Mouse (Mus musculus) cerebellum, postnatal 4 days (tissue): ENCODE results near the gene Pigc.

Experiments used
- DNase-seq, 2 experiments: peaks; one replicate each; pipeline ENCODE4 v3.0.0; 2022; ENCODE audit warnings: low spot score in 2 of 2, mixed read lengths in 1 of 2

Pigc gene

DNA sequence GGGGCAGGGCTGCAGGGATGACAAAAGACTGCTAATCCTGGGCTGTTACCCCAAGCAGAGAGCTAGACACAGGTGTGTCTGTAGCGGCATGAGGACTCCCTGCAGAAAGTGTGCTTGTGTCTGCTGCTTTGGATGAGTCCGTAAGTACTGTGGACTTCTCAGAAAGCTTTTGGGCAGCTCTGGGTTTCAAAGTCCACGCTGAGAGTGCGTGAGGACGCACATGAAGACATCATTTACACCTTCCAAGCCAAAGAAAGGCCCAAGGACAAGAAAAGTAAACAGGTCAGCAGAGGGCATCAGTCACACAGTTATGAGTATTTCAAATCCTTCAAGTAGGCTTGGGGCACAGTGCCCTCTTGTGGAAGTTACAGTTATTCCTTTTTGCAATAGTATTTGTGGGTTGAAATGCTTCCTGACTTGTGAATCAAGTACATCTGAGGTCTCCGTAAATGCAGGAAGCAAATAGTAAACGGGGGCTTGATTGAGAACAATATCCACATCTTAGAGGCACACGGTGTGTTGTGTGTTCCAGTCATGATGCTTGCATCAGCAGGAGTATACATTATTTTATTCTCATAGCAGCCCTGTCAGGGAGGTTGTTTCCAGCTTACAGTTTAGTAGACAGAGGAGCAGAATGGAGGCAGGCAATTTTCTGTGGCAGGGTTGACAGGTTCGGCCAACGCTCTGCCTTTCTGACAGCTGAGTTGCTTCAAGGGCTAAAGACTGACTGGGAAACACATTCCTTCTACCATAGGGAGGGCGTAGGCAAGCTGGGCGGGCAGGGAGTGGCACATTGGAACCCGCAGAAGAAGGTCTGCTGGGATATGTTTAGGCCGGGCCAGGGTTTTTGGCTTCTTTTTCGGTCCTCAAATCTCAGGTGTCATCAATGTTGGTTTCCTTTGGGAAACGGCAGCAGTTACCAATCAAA, 7.5 kb downstream of the Pigc start:
- peak; percentile 54 to 71 for DNase-seq

DNA sequence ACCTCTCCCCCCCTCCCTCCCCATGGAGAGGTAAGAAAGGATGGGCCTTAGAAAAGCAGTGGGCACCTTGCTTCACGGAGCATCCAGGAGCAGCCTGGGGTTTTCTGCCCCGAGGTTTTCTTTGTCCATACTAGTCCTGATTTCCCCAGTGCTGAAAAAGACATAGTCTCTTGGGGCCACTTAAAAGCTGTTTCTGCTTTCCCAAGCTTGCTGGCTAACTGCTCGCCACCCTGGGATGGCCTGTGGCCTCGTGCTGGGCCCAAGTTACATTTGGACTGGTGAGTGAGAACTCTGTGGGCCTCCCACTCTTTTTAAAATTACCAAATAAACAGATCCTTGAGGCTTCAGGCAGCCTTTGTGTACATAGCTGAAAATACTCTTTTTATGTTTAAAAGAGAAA, 8.3 kb downstream of the Pigc start:
- DNase-seq, result no peak

- no peak for DNase-seq
These were observed 9.3 kb downstream of the Pigc start for GRCm38 (mm10) chr1:161978173-161978700.

- no peak for DNase-seq
These were observed 10.6 kb downstream of the Pigc start, which contains the start of gene 4930558K02Rik for GRCm38 (mm10) chr1:161979536-161979935. TSS of gene 4930558K02Rik (minus strand) at chr1:161979636.

DNA sequence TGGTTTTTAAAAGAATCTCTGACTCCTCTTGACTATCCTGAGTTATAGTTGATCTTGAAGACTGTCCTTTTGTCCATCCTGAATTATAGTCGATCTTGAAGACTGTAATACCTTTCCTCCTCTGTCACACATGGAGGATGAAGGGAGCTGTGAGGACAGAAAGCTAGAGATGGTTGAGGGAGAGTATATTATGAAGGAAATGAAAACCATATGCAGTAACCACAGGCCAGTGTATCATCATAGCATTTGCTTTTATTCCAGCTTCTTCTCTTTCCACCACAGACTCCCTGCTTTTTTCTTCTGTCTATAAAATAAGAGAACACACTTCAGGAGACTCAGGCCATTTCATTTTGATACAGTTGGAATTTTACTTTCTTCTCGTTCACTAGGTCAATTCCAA, 11.1 kb downstream of the Pigc start:
- no peak for DNase-seq

DNA sequence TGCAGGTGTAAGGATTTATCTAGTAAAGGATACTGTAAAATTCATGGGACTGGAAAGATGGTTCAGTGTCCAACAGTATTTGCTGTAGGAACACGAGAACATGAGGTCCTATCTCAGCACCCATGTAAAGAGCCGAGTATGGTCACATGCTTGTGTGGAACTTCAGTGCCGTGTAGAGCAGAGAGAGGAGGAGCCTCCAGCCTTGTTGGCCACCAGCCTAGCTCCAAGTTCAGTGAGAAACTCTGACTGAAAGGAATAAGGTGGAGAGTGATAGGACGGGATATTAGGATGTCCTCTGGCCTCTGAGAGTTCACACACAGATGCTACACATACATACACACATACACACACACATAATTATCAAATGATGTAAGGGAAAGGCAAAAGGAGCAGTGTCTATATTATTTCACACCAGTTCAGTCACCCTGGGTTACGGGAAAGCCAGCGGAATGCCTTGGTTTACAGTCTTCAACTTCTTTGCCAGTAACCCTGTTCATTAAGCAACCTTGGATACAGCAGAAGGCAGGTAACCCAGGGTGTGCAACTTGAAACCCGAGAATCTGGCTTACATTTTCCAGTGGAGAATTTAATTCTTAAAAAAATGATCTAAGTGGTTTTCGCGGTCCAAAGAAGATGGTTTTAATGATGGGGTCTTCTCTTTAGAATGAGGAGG, 11.8 kb downstream of the Pigc start:
- DNase-seq, result no peak

- DNase-seq, result no peak
These were observed 14.5 kb downstream of the Pigc start for GRCm38 (mm10) chr1:161983451-161983850.

DNA sequence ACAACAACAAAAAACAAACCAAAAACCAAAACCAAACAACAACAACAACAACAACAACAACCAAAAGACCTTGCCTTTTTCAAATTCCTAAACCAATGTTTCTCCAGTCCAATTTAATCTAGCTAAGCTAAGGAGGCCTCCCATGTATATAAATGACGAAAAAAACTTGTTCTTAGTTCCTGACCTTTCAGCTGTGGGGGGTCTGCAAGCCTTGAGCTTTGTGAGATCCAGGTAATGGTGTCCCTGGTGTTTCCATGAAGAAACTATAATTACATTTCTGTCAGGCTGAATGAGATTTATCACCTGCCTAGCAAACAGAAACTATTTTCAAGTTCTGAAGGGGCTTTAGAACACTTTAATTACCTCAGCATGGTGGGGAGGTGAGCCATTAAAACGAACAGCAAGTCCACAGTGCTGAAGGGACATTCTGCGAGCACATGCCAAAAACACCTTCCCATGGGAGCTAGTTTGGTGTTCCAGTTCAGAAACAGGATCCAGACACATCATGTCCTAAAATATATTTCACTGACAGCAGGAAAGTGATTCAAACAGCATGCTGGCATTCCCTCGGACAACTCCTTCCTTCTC, 15.1 kb downstream of the Pigc start:
- DNase-seq, result no peak

DNA sequence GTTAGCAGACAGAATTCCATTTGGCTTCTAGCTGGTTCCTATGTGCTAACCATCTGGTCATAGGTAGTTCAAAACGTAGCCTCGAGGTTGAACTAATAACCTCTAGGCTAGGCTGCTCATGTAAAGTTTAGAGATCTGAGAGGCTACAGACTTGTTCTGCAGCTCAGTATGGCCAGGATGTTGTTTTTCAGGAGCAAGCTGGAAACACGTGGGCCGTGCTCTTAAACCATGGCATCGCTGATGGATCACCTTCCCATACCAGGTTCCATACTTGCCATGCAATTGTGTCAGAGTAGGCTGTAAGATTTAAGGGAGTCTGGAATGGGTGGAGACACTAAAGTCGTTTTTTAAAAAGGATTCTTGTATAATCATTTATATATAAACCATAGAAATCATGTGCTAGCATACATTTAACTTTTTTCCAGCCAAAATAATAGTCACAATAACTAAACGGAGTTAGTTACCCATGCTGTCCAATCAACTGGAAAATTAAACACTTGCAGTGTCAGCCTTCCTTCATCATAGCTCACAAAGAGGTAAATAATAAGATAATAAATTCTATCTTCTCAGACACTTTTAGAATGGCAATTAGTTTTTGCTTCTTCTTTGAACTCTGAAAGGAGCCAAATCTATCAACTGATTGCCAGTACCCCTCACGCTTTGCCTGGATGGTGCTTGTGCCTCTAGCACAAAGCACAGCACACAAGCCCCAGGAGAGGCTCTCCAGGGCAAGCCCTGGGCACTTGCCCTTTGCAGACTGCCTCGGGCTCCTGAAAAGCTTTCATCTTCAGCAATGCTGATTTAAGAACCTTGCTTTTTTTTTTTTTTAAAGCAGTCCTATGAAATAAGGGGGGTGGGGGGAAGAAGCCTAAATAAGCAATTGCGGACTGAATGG, 21.9 kb downstream of the Pigc start:
- no peak for DNase-seq

DNA sequence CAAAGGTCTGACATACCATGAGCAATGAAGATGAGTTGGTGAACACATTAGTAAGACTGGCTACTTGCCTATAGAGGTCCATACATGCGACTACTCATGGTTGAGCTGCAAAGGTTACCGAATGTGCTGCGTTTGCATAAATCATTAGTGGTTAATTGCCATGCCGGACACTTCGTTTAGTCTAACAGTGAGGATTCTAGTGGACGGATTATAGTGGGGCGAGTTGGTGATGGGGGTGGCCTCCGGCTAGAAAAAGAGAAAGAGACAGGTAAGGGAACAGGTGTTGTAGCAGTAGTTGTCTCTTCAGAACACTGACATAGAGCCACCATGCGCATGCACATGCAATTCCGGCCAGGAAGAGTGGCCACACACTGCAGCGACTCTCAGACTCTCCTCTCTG, 22.9 kb downstream of the Pigc start:
- DNase-seq, result no peak

GRCm38 (mm10) chr1:161992389-161992788, 23.4 kb downstream of the Pigc start:
- no peak for DNase-seq

GRCm38 (mm10) chr1:161998781-161999180, 29.8 kb downstream of the Pigc start:
- no peak for DNase-seq

DNA sequence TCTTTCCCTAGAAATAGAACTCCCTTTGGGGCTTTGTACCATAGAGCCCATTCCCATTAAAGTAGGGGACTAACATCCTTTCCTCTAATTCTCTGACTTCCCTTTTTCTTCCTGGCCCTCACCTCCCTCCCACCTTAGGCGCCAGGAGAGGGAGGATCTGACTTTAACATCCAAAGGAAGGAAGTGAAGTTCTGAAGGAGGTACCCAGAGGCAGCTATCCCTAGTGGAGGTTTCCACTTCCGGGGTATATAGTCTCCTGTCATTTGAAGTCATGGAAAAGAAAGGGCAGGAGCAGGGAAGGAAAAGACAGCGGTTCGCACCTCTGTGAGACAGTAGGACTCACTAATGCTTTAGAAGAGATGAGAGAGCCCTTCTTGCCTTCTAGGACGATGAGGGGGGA, 30.4 kb downstream of the Pigc start:
- DNase-seq, result no peak

- peak in 1 of 2 experiments; percentile 38 for DNase-seq
These were observed 30.9 kb downstream of the Pigc start for GRCm38 (mm10) chr1:161999882-162000371.

GRCm38 (mm10) chr1:162001328-162001727, 32.3 kb downstream of the Pigc start:
- DNase-seq, result no peak

- no peak for DNase-seq
These were observed 34.9 kb downstream of the Pigc start for GRCm38 (mm10) chr1:162003729-162004517.

- no peak for DNase-seq
These were observed 35.5 kb downstream of the Pigc start for GRCm38 (mm10) chr1:162004518-162004780.

DNA sequence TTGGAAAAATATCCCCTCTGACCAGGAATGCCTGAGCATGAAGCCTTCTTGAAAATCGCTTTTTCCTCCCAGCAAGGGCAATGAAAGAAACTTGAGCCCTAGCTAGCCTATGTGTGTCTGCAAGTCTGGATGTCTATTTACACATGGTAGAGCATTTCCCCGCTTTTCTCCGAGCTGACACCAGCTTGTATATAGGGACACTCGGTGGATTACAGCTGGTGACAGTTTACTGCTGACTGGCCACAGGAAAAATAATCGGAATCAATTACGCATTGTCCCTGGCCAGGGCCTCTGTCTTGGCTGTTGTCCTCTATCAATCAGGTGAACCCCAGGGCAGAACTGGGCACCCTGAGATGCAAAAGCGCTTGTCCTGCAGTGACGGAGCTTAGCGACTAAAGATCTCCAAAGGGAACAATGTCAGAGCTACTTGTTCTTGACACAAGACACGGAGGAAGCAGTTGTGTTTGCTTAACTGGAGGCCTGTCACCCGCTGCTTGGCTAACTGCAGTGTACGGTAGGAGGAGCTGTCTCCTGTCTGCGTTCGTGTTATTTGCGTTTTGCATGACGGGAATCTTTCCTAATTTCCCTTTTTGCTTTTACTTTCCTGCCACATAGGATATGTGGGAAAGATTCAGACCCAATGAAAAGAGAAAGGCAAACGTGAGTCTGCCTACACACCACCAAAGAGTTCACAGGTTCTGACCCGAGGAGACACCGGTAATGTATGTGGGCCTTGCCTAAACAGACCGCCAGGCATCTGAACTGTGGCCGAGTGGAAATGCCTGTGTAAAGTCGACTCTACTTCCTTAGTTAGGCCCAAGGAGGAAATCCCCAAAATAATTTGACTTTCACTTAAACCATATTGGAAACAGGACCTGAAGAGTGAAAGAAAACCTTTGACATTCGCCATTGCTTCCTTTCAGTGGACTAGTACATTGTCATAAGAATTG, 36.1 kb downstream of the Pigc start:
- no peak for DNase-seq

DNA sequence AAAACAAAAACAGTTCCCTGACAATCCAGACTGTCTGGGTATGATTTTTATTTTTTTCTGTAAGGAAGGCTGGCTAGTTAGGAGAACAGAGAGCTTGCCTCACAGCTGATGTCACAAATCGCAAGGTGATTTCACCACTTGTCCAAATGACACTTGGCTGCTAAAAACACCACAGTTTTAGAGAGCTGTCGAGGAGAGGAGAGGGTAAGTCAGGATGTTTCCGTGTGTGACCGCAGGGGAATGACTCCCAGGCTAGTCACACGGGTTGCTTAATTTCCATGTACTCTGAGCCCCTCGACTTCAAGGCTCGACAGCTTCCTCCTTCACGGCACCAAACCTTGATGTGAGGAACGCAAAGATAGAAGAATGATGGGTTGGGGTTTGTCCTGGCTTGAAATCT, 37.1 kb downstream of the Pigc start:
- no peak for DNase-seq
